Mouse (Mus musculus) right cerebral cortex, postnatal 14 days (tissue): ENCODE measurements around the gene Rpl39l.
A peak's percentile ranks its signal among the peaks of the same experiment; 100 is the strongest.
"Not testable (repeated sequence)": the region's sequence is repeated elsewhere in the genome, so short reads cannot be mapped to it uniquely, and the experiment has no call there.

Experiments used
- DNase-seq: peaks from one replicate; pipeline ENCODE4 v3.0.0; 2022

Rpl39l gene

GRCm38 (mm10) chr16:10170005-10170404, at the start of gene Rpl39l:
TSS of gene Rpl39l (plus strand) at chr16:10170226.
- no peak for DNase-seq

GRCm38 (mm10) chr16:10127586-10127985, 42.4 kb upstream of the Rpl39l start:
- DNase-seq: no peak

- no peak for DNase-seq
Measured at GRCm38 (mm10) chr16:10129052-10129911, 40.7 kb upstream of the Rpl39l start.

DNA sequence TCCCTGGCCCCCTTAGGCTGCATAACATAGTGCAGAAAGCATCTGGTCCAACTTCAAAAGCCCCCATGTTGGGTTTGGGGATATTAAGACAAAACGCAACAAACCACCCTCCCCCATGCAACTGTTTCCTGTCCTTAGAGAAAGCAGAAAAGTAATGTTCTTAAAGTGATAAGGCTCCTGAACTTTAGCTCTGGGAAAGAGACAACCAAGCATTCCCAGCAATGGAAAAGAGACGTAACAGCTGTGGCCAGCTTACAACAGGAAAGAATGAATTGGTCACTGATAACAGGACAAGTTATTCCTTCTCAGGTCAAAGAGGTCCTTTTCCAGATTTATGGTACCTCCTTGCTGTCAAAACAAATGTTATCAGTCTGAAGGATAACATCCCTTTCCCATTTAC, 26.9 kb upstream of the Rpl39l start:
- DNase-seq: no peak

GRCm38 (mm10) chr16:10147401-10147800, 22.6 kb upstream of the Rpl39l start:
- DNase-seq: no peak

GRCm38 (mm10) chr16:10169123-10169905, 712 bp upstream of the Rpl39l start:
- no peak for DNase-seq

- no peak for DNase-seq
Measured at GRCm38 (mm10) chr16:10171276-10171675, 1.2 kb downstream of the Rpl39l start.

DNA sequence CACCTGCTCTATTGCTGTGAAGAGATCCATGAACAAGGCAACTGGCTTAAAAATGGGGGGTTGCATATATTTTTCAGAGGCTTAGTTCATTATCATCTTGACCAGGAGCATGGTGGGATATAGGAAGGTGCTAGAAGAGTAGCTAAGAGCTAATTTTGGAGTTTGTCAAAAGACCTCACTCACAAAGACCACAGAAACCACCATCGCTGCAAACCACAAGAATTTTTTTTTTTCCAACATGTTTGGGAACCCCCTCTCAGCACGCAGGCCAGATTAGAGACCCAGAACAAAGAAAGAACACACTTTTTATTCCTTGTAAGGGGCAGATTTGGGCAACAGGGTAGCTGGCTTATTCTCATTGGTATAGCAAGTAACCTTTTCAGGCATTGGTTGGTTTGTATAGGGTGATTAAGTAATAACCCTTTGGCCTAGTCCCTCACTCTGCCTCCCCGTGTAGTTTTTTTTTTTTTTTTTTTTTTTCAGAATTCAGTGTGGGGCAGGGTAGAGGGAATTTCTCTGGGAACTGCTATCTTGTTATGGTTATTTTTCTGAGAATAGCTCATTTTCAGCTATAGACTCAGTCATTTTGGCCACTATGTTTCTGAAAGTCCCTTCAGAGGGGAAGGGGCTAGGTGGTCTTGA, 2.3 kb downstream of the Rpl39l start:
- no peak for DNase-seq

- DNase-seq: not testable (repeated sequence)
Measured at GRCm38 (mm10) chr16:10187461-10187860, 17.4 kb downstream of the Rpl39l start.

GRCm38 (mm10) chr16:10192679-10193506, 22.9 kb downstream of the Rpl39l start, which contains the start of gene Atf7ip2:
TSS of gene Atf7ip2 (plus strand) at chr16:10192712.
- peak; percentile 82 for DNase-seq

DNA sequence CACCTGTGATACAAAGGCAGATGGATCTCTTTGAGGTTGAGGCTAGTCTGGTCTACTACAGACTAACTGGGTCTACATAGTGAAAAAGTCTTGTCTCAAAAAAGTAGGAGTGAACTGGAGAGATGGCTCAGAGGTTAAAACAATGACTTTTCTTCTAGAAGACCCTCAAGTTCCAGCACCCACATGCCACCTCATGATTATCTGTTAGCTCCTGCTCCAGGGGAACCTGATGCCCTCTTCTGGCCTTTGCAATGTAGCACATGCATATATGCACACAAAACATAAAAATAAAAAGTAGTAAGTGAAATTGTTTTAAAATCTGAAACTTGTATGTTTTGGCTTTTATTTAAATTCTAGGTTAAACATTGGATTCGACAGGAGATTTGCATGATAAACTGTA, 38.8 kb downstream of the Rpl39l start:
- DNase-seq: no peak

GRCm38 (mm10) chr16:10216366-10216765, 46.3 kb downstream of the Rpl39l start:
- DNase-seq: not testable (repeated sequence)

DNA sequence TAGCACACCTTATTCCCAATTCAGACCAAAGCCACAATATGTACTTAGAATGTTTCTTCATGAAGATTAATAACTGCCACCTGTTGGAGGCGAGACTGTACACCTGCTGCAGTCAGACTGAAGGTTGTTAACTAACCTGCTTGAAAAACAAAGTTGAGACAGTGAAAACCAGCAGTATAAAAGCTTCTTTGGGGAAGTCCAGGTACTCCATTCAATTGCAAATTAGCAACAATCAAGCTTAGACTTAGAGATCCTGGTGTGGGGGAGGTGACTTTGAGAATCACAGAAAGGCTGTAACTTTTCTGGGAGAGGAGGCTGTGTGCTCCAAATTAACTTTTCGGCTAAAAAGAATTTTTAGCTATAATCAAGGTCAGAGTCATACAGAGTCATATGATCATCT, 47.0 kb downstream of the Rpl39l start:
- DNase-seq: not testable (repeated sequence)
